Mouse (Mus musculus) megakaryocyte, adult 5-6 weeks (primary cell): Measurements from ENCODE around the gene Frmd5. TPM values are rescaled to one million over a fixed set of nuclear protein-coding genes. Genes with fewer than 3 reads are reported as not detected.

Source experiments
- ATAC-seq: 2 replicates; pipeline ENCODE4 v1.8.0; 2016; ENCODE audit warnings: mild to moderate bottlenecking, inconsistent platforms; ENCODE audit not compliant: poor library complexity, severe bottlenecking
- total RNA-seq, 2 experiments: library from RNA; stranded (forward) in 1 of 2; stranded (reverse) in 1 of 2; fragments of 153-499, 151-499 nt in 1 of 2; fragments of 221-1000, 200-1000 nt in 1 of 2; gene quantifications; 2 replicates each; pipeline versions ENCODE4 v1.2.3 to v1.2.4; 2015 to 2017

Gene Frmd5
- total RNA-seq, 2 experiments from 2014 or later: not detected

- no peak for ATAC-seq
Observed at GRCm38 (mm10) chr2:121764851-121765250, 42.0 kb downstream of the Frmd5 start.

GRCm38 (mm10) chr2:121761861-121762260 is 45.0 kb downstream of the Frmd5 start:
- no peak for ATAC-seq

- no peak for ATAC-seq
Observed at GRCm38 (mm10) chr2:121761281-121761795, 45.5 kb downstream of the Frmd5 start.

- no peak for ATAC-seq
Observed at GRCm38 (mm10) chr2:121760646-121761045, 46.2 kb downstream of the Frmd5 start.

- ATAC-seq: no peak
Observed at GRCm38 (mm10) chr2:121758258-121758657, 48.6 kb downstream of the Frmd5 start.

GRCm38 (mm10) chr2:121756336-121756735 is 50.6 kb downstream of the Frmd5 start:
- ATAC-seq: no peak

- no peak for ATAC-seq
Observed at GRCm38 (mm10) chr2:121755056-121755455, 51.8 kb downstream of the Frmd5 start.

GRCm38 (mm10) chr2:121750121-121750520 is 56.8 kb downstream of the Frmd5 start:
- no peak for ATAC-seq

- no peak for ATAC-seq
Observed at GRCm38 (mm10) chr2:121741151-121741550, 65.7 kb downstream of the Frmd5 start.

- no peak for ATAC-seq
Observed at GRCm38 (mm10) chr2:121739410-121739809, 67.5 kb downstream of the Frmd5 start.

- no peak for ATAC-seq
Observed at GRCm38 (mm10) chr2:121733426-121733825, 73.5 kb downstream of the Frmd5 start.

- ATAC-seq: no peak
Observed at GRCm38 (mm10) chr2:121730486-121730885, 76.4 kb downstream of the Frmd5 start.

- no peak for ATAC-seq
Observed at GRCm38 (mm10) chr2:121728907-121729575, 77.8 kb downstream of the Frmd5 start.

- no peak for ATAC-seq
Observed at GRCm38 (mm10) chr2:121724866-121725265, 82.0 kb downstream of the Frmd5 start.

- ATAC-seq: no peak
Observed at GRCm38 (mm10) chr2:121723796-121724195, 83.1 kb downstream of the Frmd5 start.

GRCm38 (mm10) chr2:121719000-121719399 is 87.9 kb downstream of the Frmd5 start:
- ATAC-seq: no peak

GRCm38 (mm10) chr2:121717133-121717532 is 89.8 kb downstream of the Frmd5 start:
- no peak for ATAC-seq

GRCm38 (mm10) chr2:121713567-121713966 is 93.3 kb downstream of the Frmd5 start:
- ATAC-seq: no peak

- ATAC-seq: no peak
Observed at GRCm38 (mm10) chr2:121711748-121712384, 95.0 kb downstream of the Frmd5 start.

- ATAC-seq: no peak
Observed at GRCm38 (mm10) chr2:121709096-121709495, 97.8 kb downstream of the Frmd5 start.

GRCm38 (mm10) chr2:121707461-121707860 is 99.4 kb downstream of the Frmd5 start:
- ATAC-seq: no peak

- no peak for ATAC-seq
Observed at GRCm38 (mm10) chr2:121705756-121706155, 101.1 kb downstream of the Frmd5 start.
